Mouse (Mus musculus): ENCODE results near the gene Vinac1. TPM values are rescaled to one million over a fixed set of nuclear protein-coding genes. Genes with fewer than 3 reads are reported as not detected.

The Vinac1 gene
- polyA plus RNA-seq, 1 experiment from 2014 or later: 0.23 TPM

- H3K27me3 ChIP-seq (replicated peaks; ENCODE audit: insufficient read depth, low read length): no peaks in the 10 kb centered on the region
- H3K9ac ChIP-seq (replicated peaks; ENCODE audit: low read depth): no peak overlapping the region
- H3K4me2 ChIP-seq (replicated peaks; ENCODE audit: low read depth, low read length): no peak overlapping the region
- no peaks in the 10 kb centered on the region for H3K4me1 ChIP-seq (ENCODE audit: insufficient read depth, low read depth, low read length)
- no peaks in the 10 kb centered on the region for H3K36me3 ChIP-seq (ENCODE audit: insufficient read depth, low read length)
- no peaks in the 10 kb centered on the region for H3K9me3 ChIP-seq (ENCODE audit: low read length)
- DNase-seq (ENCODE audit: low spot score): no peak
- H3K27ac ChIP-seq (ENCODE audit: low read length): no peak overlapping the region
- no peak overlapping the region for H3K4me3 ChIP-seq (ENCODE audit: low read depth, low read length)
- 50% methylated on average over 4 of the region's 4 CpGs for WGBS
- no peak for ATAC-seq
- no peak for TF ChIP-seq EP300 (IDR thresholded peaks at IDR 0.05)
- no peak for TF ChIP-seq CTCF (IDR thresholded peaks at IDR 0.05)
Measured at GRCm38 (mm10) chr2:129052451-129052983, 4.5 kb upstream of the Vinac1 start.

- no peak overlapping the region for H3K9ac ChIP-seq (replicated peaks; ENCODE audit: low read depth)
- H3K4me2 ChIP-seq (replicated peaks; ENCODE audit: low read depth, low read length): no peak overlapping the region
- H3K27ac ChIP-seq (ENCODE audit: low read length): no peak overlapping the region
- ATAC-seq (peak; percentile 14; the same call in 1 of the 2 replicates), DNase-seq (ENCODE audit: low spot score) (no peak)
- no peak overlapping the region for H3K4me3 ChIP-seq (ENCODE audit: low read depth, low read length)
- no peaks in the 10 kb centered on the region for H3K4me1 ChIP-seq (ENCODE audit: insufficient read depth, low read depth, low read length)
- TF ChIP-seq CTCF (IDR thresholded peaks at IDR 0.05): no peak
- TF ChIP-seq EP300 (IDR thresholded peaks at IDR 0.05): no peak
- no peaks in the 10 kb centered on the region for H3K9me3 ChIP-seq (ENCODE audit: low read length)
- H3K36me3 ChIP-seq (ENCODE audit: insufficient read depth, low read length): no peaks in the 10 kb centered on the region
- H3K27me3 ChIP-seq (replicated peaks; ENCODE audit: insufficient read depth, low read length): no peaks in the 10 kb centered on the region
- WGBS: 78% methylated on average over 4 of the region's 4 CpGs
Measured at GRCm38 (mm10) chr2:129046846-129047196, 1.2 kb downstream of the Vinac1 start.

- TF ChIP-seq EP300 (IDR thresholded peaks at IDR 0.05): no peak
- no peak for TF ChIP-seq CTCF (IDR thresholded peaks at IDR 0.05)
- Histone ChIP-seq H3K27me3 (replicated peaks; ENCODE audit: insufficient read depth, low read length) (no peaks in the 10 kb centered on the region), H3K4me2 (replicated peaks; ENCODE audit: low read depth, low read length) (no peak overlapping the region), H3K4me1 (ENCODE audit: insufficient read depth, low read depth, low read length) (no peaks in the 10 kb centered on the region), H3K4me3 (ENCODE audit: low read depth, low read length) (no peak overlapping the region), H3K36me3 (ENCODE audit: insufficient read depth, low read length) (no peaks in the 10 kb centered on the region), H3K9me3 (ENCODE audit: low read length) (no peaks in the 10 kb centered on the region), H3K27ac (ENCODE audit: low read length) (no peak overlapping the region), H3K9ac (replicated peaks; ENCODE audit: low read depth) (no peak overlapping the region)
- ATAC-seq (peak; percentile 23; the same call in 1 of the 2 replicates), DNase-seq (ENCODE audit: low spot score) (peak; percentile 13)
- WGBS: 57% methylated on average over 6 of the region's 6 CpGs
Measured at GRCm38 (mm10) chr2:129046172-129046845, 1.7 kb downstream of the Vinac1 start.

GRCm38 (mm10) chr2:129040567-129040966 lies 7.4 kb downstream of the Vinac1 start:
- Histone ChIP-seq H3K4me3 (ENCODE audit: low read depth, low read length) (no peak overlapping the region), H3K9ac (replicated peaks; ENCODE audit: low read depth) (no peak overlapping the region), H3K4me1 (ENCODE audit: insufficient read depth, low read depth, low read length) (peaks cover 8% of the 10 kb centered on the region; the same call in 1 of the 2 replicates), H3K4me2 (replicated peaks; ENCODE audit: low read depth, low read length) (no peak overlapping the region), H3K9me3 (ENCODE audit: low read length) (no peaks in the 10 kb centered on the region), H3K36me3 (ENCODE audit: insufficient read depth, low read length) (no peaks in the 10 kb centered on the region), H3K27ac (ENCODE audit: low read length) (no peak overlapping the region), H3K27me3 (replicated peaks; ENCODE audit: insufficient read depth, low read length) (0 out of 2 replicates have a peak, but pooled peaks cover 4% of the 10 kb centered on the region)
- DNase-seq (ENCODE audit: low spot score): no peak
- TF ChIP-seq EP300 (IDR thresholded peaks at IDR 0.05): no peak
- TF ChIP-seq CTCF (IDR thresholded peaks at IDR 0.05): peak; percentile 45; the same call in 1 of the 2 replicates
- no peak; the same call in 1 of the 2 replicates for ATAC-seq
- WGBS: 26% methylated on average over 6 of the region's 6 CpGs

GRCm38 (mm10) chr2:129038937-129039631 lies 8.9 kb downstream of the Vinac1 start:
- no peak overlapping the region for H3K9ac ChIP-seq (replicated peaks; ENCODE audit: low read depth)
- WGBS: 2% methylated on average over 62 of the region's 62 CpGs
- H3K4me3 ChIP-seq (ENCODE audit: low read depth, low read length): peak overlapping the region; percentile 37
- 0 out of 2 replicates have a peak, but pooled peaks cover 4% of the 10 kb centered on the region for H3K27me3 ChIP-seq (replicated peaks; ENCODE audit: insufficient read depth, low read length)
- peak; percentile 52 for ATAC-seq
- no peaks in the 10 kb centered on the region for H3K36me3 ChIP-seq (ENCODE audit: insufficient read depth, low read length)
- H3K9me3 ChIP-seq (ENCODE audit: low read length): no peaks in the 10 kb centered on the region
- H3K4me1 ChIP-seq (ENCODE audit: insufficient read depth, low read depth, low read length): peaks cover 8% of the 10 kb centered on the region; the same call in 1 of the 2 replicates
- H3K4me2 ChIP-seq (replicated peaks; ENCODE audit: low read depth, low read length): peak overlapping the region; percentile 68
- H3K27ac ChIP-seq (ENCODE audit: low read length): no peak overlapping the region
- TF ChIP-seq CTCF (IDR thresholded peaks at IDR 0.05) (no peak), EP300 (IDR thresholded peaks at IDR 0.05) (no peak)
- peak; percentile 18 for DNase-seq (ENCODE audit: low spot score)

- H3K9ac ChIP-seq (replicated peaks; ENCODE audit: low read depth): no peak overlapping the region
- no peaks in the 10 kb centered on the region for H3K9me3 ChIP-seq (ENCODE audit: low read length)
- DNase-seq (ENCODE audit: low spot score) (no peak), ATAC-seq (peak; percentile 43)
- H3K27me3 ChIP-seq (replicated peaks; ENCODE audit: insufficient read depth, low read length): 0 out of 2 replicates have a peak, but pooled peaks cover 4% of the 10 kb centered on the region
- peaks cover 8% of the 10 kb centered on the region; the same call in 1 of the 2 replicates for H3K4me1 ChIP-seq (ENCODE audit: insufficient read depth, low read depth, low read length)
- no peak for TF ChIP-seq CTCF (IDR thresholded peaks at IDR 0.05)
- H3K4me3 ChIP-seq (ENCODE audit: low read depth, low read length): peak overlapping the region; percentile 37
- WGBS: 10% methylated on average over 15 of the region's 15 CpGs
- H3K36me3 ChIP-seq (ENCODE audit: insufficient read depth, low read length): no peaks in the 10 kb centered on the region
- peak overlapping the region; percentile 68 for H3K4me2 ChIP-seq (replicated peaks; ENCODE audit: low read depth, low read length)
- no peak overlapping the region for H3K27ac ChIP-seq (ENCODE audit: low read length)
Measured at GRCm38 (mm10) chr2:129038426-129038936, 9.5 kb downstream of the Vinac1 start.
